Mouse (Mus musculus) midbrain, postnatal 0 days (tissue): Measurements from ENCODE around the gene Adgrb2. TPM values are rescaled to one million over a fixed set of nuclear protein-coding genes. Genes with fewer than 3 reads are reported as not detected.

Experiments used
- ATAC-seq: fragments of 200-750 bp; cut with Nextera tagmentation; 2 replicates; pipeline ENCODE4 v1.8.0; 2017; ENCODE audit warnings: moderate number of reproducible peaks, mild to moderate bottlenecking, moderate TSS enrichment, moderate library complexity; ENCODE audit not compliant: low FRiP score
- DNase-seq: peaks from one replicate; pipeline ENCODE4 v3.0.0-alpha.2; 2015; ENCODE audit warnings: low spot score
- H3K27ac ChIP-seq: fragments of 300-500 bp; sonication (generic); 2 replicates; pipeline ENCODE4 v1.5.1; 2014; ENCODE audit warnings: low read depth, mild to moderate bottlenecking, low read length, mixed read lengths
- H3K27me3 ChIP-seq: fragments of 300-500 bp; sonication (generic); 2 replicates; pipeline ENCODE4 v1.6.1; 2014; ENCODE audit warnings: low read length, control low read depth, mixed read lengths; ENCODE audit not compliant: insufficient read depth
- H3K36me3 ChIP-seq: fragments of 300-500 bp; sonication (generic); 2 replicates; pipeline ENCODE4 v1.6.1; 2014; ENCODE audit warnings: low read length, control low read depth, mixed read lengths; ENCODE audit not compliant: insufficient read depth
- H3K4me1 ChIP-seq: fragments of 300-500 bp; sonication (generic); 2 replicates; pipeline ENCODE4 v1.6.1; 2014; ENCODE audit warnings: mild to moderate bottlenecking, control low read depth, antibody characterized with exemption, low read length, mixed read lengths; ENCODE audit not compliant: insufficient read depth
- H3K4me2 ChIP-seq: fragments of 300-500 bp; sonication (generic); 2 replicates; pipeline ENCODE4 v1.6.1; 2014; ENCODE audit warnings: low read depth, mild to moderate bottlenecking, low read length, mixed read lengths; ENCODE audit not compliant: poor library complexity, severe bottlenecking
- H3K4me3 ChIP-seq: fragments of 300-500 bp; sonication (generic); 2 replicates; pipeline ENCODE4 v1.5.1; 2014; ENCODE audit warnings: low read depth, mild to moderate bottlenecking, low read length, moderate library complexity
- H3K9ac ChIP-seq: fragments of 300-500 bp; sonication (generic); replicated peaks from 2 replicates; pipeline ENCODE4 v1.6.1; 2014; ENCODE audit warnings: mild to moderate bottlenecking, low read length, moderate library complexity, mixed read lengths; ENCODE audit not compliant: poor library complexity, severe bottlenecking
- H3K9me3 ChIP-seq: fragments of 300-500 bp; sonication (generic); 2 replicates; pipeline ENCODE4 v1.6.1; 2016; ENCODE audit warnings: low read length, control low read depth
- CTCF ChIP-seq: IDR thresholded peaks from 2 replicates; pipeline ENCODE4 v1.5.1; 2016; ENCODE audit warnings: antibody characterized with exemption, mild to moderate bottlenecking
- WGBS: fragments of 180-500 bp; shearing (Covaris S2); extraction: QIAGEN DNeasy Blood & Tissue Kit; methylation state at CpG from one replicate; pipeline ENCODE4 v1.1.7; 2014; 5-methylcytosine and 5-hydroxymethylcytosine counted together
- polyA plus RNA-seq: library from polyadenylated mRNA; unstranded; fragments of >200 nt; fragmentation: Nextera tagmentation; extraction: Ambion mirVana; gene quantifications from 2 replicates; pipeline ENCODE4 v1.2.1, GENCODE M21; 2015
- total RNA-seq: library from RNA; depleted of rRNA; stranded (reverse); fragments of >200 nt; gene quantifications from 2 replicates; pipeline ENCODE4 v1.2.3, GENCODE M21; 2014

Adgrb2 gene
- total and polyA plus RNA-seq, 2 experiments from 2014 or later: 17.9 to 312 TPM

DNA sequence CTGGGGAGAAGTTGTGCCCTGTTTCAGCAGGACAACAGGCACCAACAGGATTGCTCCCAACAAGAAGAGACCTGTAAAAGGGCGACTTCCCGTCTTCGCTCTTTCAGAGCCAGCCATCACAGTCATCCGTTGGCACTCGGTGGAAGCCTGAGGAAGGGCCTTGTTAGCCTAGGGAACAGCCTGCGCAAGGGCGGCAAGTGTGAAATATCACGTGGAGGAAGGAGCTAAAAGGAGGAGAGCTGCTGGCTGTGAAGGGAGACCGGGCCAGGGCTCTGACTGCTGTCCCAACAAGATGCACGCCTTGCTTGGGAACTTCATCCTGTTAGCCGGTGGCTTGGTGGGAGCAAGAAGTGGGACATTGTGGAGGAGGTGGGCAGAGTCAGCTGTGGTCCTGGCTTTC is 13.5 kb downstream of the Adgrb2 start:
- Histone ChIP-seq H3K4me2 (no peak overlapping the region), H3K4me3 (no peak overlapping the region), H3K27me3 (no peaks in the 10 kb centered on the region), H3K9ac (no peak overlapping the region), H3K4me1 (peaks cover 3% of the 10 kb centered on the region; the same call in 1 of the 2 replicates), H3K9me3 (no peaks in the 10 kb centered on the region), H3K27ac (no peak overlapping the region), H3K36me3 (peaks cover 14% of the 10 kb centered on the region; the same call in 1 of the 2 replicates)
- WGBS: 72% methylated on average over 11 of the region's 11 CpGs
- TF ChIP-seq CTCF: no peak
- DNase-seq (no peak), ATAC-seq (no peak)

DNA sequence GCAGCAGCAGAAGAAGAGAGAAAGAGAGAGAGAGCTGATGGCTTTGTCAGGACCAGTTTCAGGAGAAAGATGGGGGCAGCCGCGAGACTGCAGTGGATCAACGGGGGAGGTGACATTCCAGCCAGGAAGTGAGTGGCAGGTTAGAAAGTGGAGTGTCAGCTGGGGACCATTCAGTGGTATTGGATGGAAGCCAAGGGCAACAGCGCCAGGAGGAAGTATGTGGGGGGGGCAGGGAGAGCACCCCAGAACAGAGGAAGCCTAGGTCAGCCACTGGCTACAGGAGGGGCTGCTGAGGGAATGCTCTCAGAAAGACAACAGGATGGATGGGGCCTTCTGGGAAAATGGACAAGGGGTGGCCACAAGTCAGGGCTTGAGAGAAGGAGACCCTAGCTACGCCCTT is 17.0 kb downstream of the Adgrb2 start:
- Histone ChIP-seq H3K4me1 (0 out of 2 replicates have a peak, but pooled peaks cover 6% of the 10 kb centered on the region), H3K27me3 (no peaks in the 10 kb centered on the region), H3K4me2 (no peak overlapping the region), H3K9ac (no peak overlapping the region), H3K27ac (0 out of 2 replicates have a peak overlapping the region, but pooled peaks have one; percentile 12), H3K4me3 (no peak overlapping the region), H3K36me3 (peaks cover 7% of the 10 kb centered on the region; the same call in 1 of the 2 replicates), H3K9me3 (no peaks in the 10 kb centered on the region)
- WGBS: 37% methylated on average over 5 of the region's 5 CpGs
- DNase-seq (no peak), ATAC-seq (no peak)
- TF ChIP-seq CTCF: peak; percentile 21; the same call in 1 of the 2 replicates

DNA sequence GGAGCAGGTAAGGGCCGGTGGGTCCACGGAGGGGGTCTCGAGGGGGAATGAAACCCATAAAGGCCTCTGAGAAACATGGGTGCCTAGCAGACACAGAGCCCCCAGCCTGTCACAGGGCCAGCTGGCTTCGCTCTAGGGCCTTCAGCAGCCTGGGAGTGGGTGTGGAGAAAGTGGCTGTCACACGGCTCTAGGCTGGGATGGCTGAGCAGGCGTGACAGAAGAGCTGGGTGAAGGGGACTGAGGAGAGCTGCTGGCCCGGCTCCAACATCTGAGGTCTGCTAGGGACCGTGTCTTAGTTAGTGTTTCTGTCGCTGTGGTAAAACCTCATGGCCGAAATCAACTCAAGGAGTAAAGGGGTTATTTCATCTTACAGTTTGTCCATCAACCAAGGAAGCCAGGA is 17.5 kb downstream of the Adgrb2 start:
- ATAC-seq (no peak), DNase-seq (peak; percentile 64)

DNA sequence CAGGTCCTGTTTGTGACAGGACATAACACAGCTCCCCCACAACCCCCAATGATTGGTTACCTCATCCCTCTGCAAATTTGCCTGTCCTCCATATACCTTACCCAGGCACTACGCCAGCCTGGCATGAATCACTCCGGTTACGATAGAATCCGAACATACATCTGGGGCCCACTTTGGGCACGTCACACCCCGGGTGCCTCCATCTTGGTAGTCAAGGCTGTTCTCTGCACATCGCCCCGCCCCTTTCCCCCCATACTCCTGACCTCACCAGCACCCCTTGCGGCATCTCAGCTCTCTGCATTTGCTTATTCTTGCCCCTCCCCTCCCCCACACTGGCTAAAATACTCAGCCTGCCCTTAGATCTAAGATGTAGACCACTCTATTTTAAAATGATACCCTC is 20.9 kb downstream of the Adgrb2 start:
- no peak overlapping the region for H3K27ac ChIP-seq
- peaks cover 28% of the 10 kb centered on the region for H3K36me3 ChIP-seq
- no peaks in the 10 kb centered on the region for H3K27me3 ChIP-seq
- DNase-seq (no peak), ATAC-seq (no peak)
- no peak overlapping the region for H3K4me2 ChIP-seq
- no peaks in the 10 kb centered on the region for H3K9me3 ChIP-seq
- H3K9ac ChIP-seq: no peak overlapping the region
- 70% methylated on average over 9 of the region's 9 CpGs for WGBS
- TF ChIP-seq CTCF: peak; percentile 51
- 0 out of 2 replicates have a peak, but pooled peaks cover 7% of the 10 kb centered on the region for H3K4me1 ChIP-seq
- H3K4me3 ChIP-seq: no peak overlapping the region

More for the DNA sequence above, 17.5 kb downstream of the Adgrb2 start:
- Histone ChIP-seq H3K27me3 (no peaks in the 10 kb centered on the region), H3K4me1 (0 out of 2 replicates have a peak, but pooled peaks cover 7% of the 10 kb centered on the region), H3K4me2 (no peak overlapping the region), H3K9me3 (no peaks in the 10 kb centered on the region), H3K36me3 (peaks cover 7% of the 10 kb centered on the region; the same call in 1 of the 2 replicates), H3K27ac (no peak overlapping the region), H3K4me3 (no peak overlapping the region), H3K9ac (no peak overlapping the region)
- 69% methylated on average over 10 of the region's 10 CpGs for WGBS
- no peak for TF ChIP-seq CTCF

DNA sequence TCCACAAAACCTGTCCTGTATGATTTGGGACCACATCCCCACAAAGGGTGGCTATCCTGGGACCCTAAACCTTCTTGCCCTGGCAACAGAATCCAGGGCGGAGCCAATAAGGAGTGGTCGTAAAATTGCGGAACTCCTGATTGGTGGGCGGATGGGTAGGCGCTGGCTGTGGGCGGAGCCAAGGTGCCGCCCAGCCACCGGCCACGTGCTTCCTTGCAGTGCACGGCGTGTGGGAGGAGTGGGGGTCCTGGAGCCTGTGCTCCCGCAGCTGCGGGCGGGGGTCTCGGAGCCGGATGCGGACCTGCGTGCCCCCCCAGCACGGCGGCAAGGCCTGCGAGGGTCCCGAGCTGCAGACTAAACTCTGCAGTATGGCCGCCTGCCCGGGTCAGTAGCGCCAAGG is 21.9 kb downstream of the Adgrb2 start:
- no peak for TF ChIP-seq CTCF
- DNase-seq (no peak), ATAC-seq (no peak)
- WGBS: 23% methylated on average over 25 of the region's 25 CpGs
- H3K4me1 ChIP-seq: 0 out of 2 replicates have a peak, but pooled peaks cover 7% of the 10 kb centered on the region
- peaks cover 37% of the 10 kb centered on the region for H3K36me3 ChIP-seq
- H3K9ac ChIP-seq: no peak overlapping the region
- no peak overlapping the region for H3K4me2 ChIP-seq
- H3K27ac ChIP-seq: no peak overlapping the region
- no peaks in the 10 kb centered on the region for H3K9me3 ChIP-seq
- H3K27me3 ChIP-seq: no peaks in the 10 kb centered on the region
- H3K4me3 ChIP-seq: 0 out of 2 replicates have a peak overlapping the region, but pooled peaks have one; percentile 6

DNA sequence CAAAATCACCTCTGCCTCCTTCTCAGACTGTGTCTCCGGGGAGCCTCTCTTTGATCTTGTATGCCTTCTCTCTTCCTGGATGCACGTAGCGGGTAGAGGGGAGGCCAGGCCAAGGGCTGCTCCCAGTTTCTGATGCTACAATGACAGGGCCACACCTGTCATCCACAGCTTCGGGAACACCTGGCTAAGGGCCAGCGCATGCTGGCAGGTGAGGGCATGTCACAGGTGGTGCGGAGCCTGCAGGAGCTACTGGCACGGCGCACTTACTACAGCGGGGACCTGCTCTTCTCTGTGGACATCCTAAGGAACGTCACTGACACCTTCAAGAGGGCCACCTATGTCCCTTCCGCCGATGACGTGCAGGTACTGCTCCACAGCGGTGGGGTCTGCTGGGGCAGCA is 24.4 kb downstream of the Adgrb2 start:
- H3K27ac ChIP-seq: no peak overlapping the region
- DNase-seq (no peak), ATAC-seq (no peak)
- H3K9ac ChIP-seq: no peak overlapping the region
- TF ChIP-seq CTCF: no peak
- no peaks in the 10 kb centered on the region for H3K9me3 ChIP-seq
- 0 out of 2 replicates have a peak, but pooled peaks cover 4% of the 10 kb centered on the region for H3K4me1 ChIP-seq
- no peaks in the 10 kb centered on the region for H3K27me3 ChIP-seq
- H3K36me3 ChIP-seq: peaks cover 49% of the 10 kb centered on the region
- H3K4me2 ChIP-seq: no peak overlapping the region
- no peak overlapping the region for H3K4me3 ChIP-seq
- 81% methylated on average over 14 of the region's 14 CpGs for WGBS
